Mouse (Mus musculus) neural tube, embryonic 13.5 days (tissue): ENCODE data around the gene AU022252. TPM values are rescaled to one million over a fixed set of nuclear protein-coding genes. Genes with fewer than 3 reads are reported as not detected.

Experiments used
- ATAC-seq: fragments of 200-750 bp; cut with Nextera tagmentation; 2 replicates; pipeline ENCODE4 v1.8.0; 2017; ENCODE audit warnings: low read depth, mild to moderate bottlenecking, moderate TSS enrichment, moderate library complexity
- H3K27ac ChIP-seq: fragments of 300-500 bp; sonication (generic); replicated peaks from 2 replicates; pipeline ENCODE4 v1.5.1; 2015; ENCODE audit warnings: moderate library complexity, mild to moderate bottlenecking, inconsistent platforms
- H3K27me3 ChIP-seq: fragments of 300-500 bp; sonication (generic); 2 replicates; pipeline ENCODE4 v1.6.1; 2015; ENCODE audit warnings: mild to moderate bottlenecking, inconsistent platforms
- H3K36me3 ChIP-seq: fragments of 300-500 bp; sonication (generic); 2 replicates; pipeline ENCODE4 v1.6.1; 2015; ENCODE audit warnings: mild to moderate bottlenecking, inconsistent platforms
- H3K4me1 ChIP-seq: fragments of 300-500 bp; sonication (generic); replicated peaks from 2 replicates; pipeline ENCODE4 v1.6.1; 2015; ENCODE audit warnings: inconsistent platforms
- H3K4me2 ChIP-seq: fragments of 300-500 bp; sonication (generic); 2 replicates; pipeline ENCODE4 v1.6.1; 2015; ENCODE audit warnings: inconsistent platforms, mild to moderate bottlenecking, moderate library complexity
- H3K4me3 ChIP-seq: fragments of 300-500 bp; sonication (generic); 2 replicates; pipeline ENCODE4 v1.5.1; 2015; ENCODE audit warnings: mild to moderate bottlenecking, inconsistent platforms
- H3K9ac ChIP-seq: fragments of 300-500 bp; sonication (generic); 2 replicates; pipeline ENCODE4 v1.6.1; 2015; ENCODE audit warnings: moderate library complexity, mild to moderate bottlenecking, inconsistent platforms
- H3K9me3 ChIP-seq: fragments of 300-500 bp; sonication (generic); 2 replicates; pipeline ENCODE4 v1.6.1; 2016; ENCODE audit warnings: inconsistent platforms
- WGBS: fragments of 180-500 bp; shearing (Covaris S2); methylation state at CpG from one replicate; pipeline ENCODE4 v1.1.7; 2015; 5-methylcytosine and 5-hydroxymethylcytosine counted together
- polyA plus RNA-seq: library from polyadenylated mRNA; unstranded; fragments of >200 nt; fragmentation: Nextera tagmentation; extraction: Ambion mirVana; gene quantifications from 2 replicates; pipeline ENCODE4 v1.2.1, GENCODE M21; 2015

Gene AU022252
- polyA plus RNA-seq, 1 experiment from 2014 or later = 35.4 TPM

DNA sequence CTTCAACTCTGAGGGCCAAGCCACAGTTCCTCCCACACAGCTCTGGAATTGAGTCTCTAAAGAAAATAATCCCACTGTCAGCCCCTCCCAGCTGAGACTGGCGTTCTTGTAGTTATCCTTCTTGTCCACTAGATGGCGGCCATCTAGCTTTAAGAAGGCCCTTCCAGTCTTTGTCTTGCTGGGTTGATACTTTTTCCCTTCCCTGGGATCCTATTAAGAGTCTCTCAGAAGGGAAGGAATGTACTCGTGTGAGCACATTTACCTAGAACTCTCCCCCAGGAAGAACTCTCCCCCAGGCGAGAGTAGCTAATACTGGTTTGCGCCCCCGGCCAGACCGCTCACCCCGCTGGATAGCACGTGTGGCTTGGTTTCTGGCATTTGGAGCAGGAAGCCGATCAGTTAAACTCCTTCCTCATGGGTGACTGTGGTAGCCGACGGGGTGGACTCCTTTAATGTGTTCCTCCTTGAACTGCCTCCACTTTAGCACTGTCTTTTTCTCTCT, 6.7 kb upstream of the AU022252 start:
- H3K9me3 ChIP-seq = no peaks in the 10 kb centered on the region
- ATAC-seq = peak; percentile 41
- H3K27me3 ChIP-seq = no peaks in the 10 kb centered on the region
- H3K4me3 ChIP-seq = no peak overlapping the region
- H3K27ac ChIP-seq = peak overlapping the region; percentile 66
- H3K36me3 ChIP-seq = peaks cover 49% of the 10 kb centered on the region
- H3K4me2 ChIP-seq = no peak overlapping the region
- H3K4me1 ChIP-seq = peaks cover 13% of the 10 kb centered on the region
- WGBS = 52% methylated on average over 12 of the region's 12 CpGs
- no peak overlapping the region for H3K9ac ChIP-seq

DNA sequence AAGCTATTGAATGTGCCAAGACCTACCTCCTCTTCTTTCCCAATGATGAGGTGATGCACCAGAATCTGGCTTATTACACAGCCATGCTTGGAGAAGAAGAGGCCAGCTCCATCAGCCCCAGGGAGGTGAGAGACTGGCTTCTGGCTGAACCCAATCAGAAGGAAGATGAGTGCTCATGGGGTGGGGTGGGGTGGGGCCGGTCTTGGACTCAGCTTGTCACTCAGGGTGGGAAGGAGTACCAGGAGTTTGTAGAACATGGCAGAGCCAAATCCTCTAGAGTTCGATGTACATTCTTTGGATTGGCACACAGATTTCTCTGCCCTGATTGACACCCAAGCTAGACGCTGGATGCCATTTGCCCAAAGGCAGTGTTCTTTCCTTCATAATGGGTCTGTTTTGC, 6.1 kb upstream of the AU022252 start:
- no peak overlapping the region for H3K27ac ChIP-seq
- no peak overlapping the region for H3K4me2 ChIP-seq
- no peaks in the 10 kb centered on the region for H3K9me3 ChIP-seq
- H3K36me3 ChIP-seq = peaks cover 44% of the 10 kb centered on the region
- H3K4me3 ChIP-seq = no peak overlapping the region
- peaks cover 18% of the 10 kb centered on the region for H3K4me1 ChIP-seq
- ATAC-seq = peak; percentile 9; the same call in 1 of the 2 replicates
- 78% methylated on average over 3 of the region's 3 CpGs for WGBS
- H3K27me3 ChIP-seq = no peaks in the 10 kb centered on the region
- no peak overlapping the region for H3K9ac ChIP-seq

- H3K27ac ChIP-seq = no peak overlapping the region
- peaks cover 14% of the 10 kb centered on the region; the same call in 1 of the 2 replicates for H3K36me3 ChIP-seq
- WGBS = 74% methylated on average over 3 of the region's 3 CpGs
- peak overlapping the region; percentile 81 for H3K4me2 ChIP-seq
- H3K27me3 ChIP-seq = no peaks in the 10 kb centered on the region
- H3K9me3 ChIP-seq = no peaks in the 10 kb centered on the region
- peak overlapping the region; percentile 88 for H3K4me3 ChIP-seq
- H3K4me1 ChIP-seq = peaks cover 25% of the 10 kb centered on the region
- ATAC-seq = no peak
- H3K9ac ChIP-seq = peak overlapping the region; percentile 82; the same call in 1 of the 2 replicates
Measured at GRCm38 (mm10) chr4:119234348-119234747, 1.8 kb upstream of the AU022252 start.

- peak overlapping the region; percentile 81 for H3K4me2 ChIP-seq
- no peaks in the 10 kb centered on the region for H3K9me3 ChIP-seq
- H3K27me3 ChIP-seq = no peaks in the 10 kb centered on the region
- under 1% methylated on average over 36 of the region's 36 CpGs for WGBS
- ATAC-seq = peak; percentile 40
- H3K36me3 ChIP-seq = peaks cover 19% of the 10 kb centered on the region
- H3K4me3 ChIP-seq = peak overlapping the region; percentile 88
- H3K27ac ChIP-seq = peak overlapping the region; percentile 61
- peaks cover 24% of the 10 kb centered on the region for H3K4me1 ChIP-seq
- peak overlapping the region; percentile 82 for H3K9ac ChIP-seq
Measured at GRCm38 (mm10) chr4:119233256-119233901, 867 bp upstream of the AU022252 start.

GRCm38 (mm10) chr4:119226751-119227150, 5.8 kb downstream of the AU022252 start:
- Histone ChIP-seq H3K9me3 (no peaks in the 10 kb centered on the region), H3K27ac (no peak overlapping the region), H3K27me3 (no peaks in the 10 kb centered on the region), H3K4me1 (peaks cover 6% of the 10 kb centered on the region), H3K4me3 (no peak overlapping the region), H3K9ac (no peak overlapping the region), H3K36me3 (peaks cover 57% of the 10 kb centered on the region), H3K4me2 (no peak overlapping the region)
- no peak for ATAC-seq
- 95% methylated on average over 11 of the region's 11 CpGs for WGBS

- no peak overlapping the region for H3K4me3 ChIP-seq
- 90% methylated on average over 9 of the region's 9 CpGs for WGBS
- peaks cover 57% of the 10 kb centered on the region for H3K36me3 ChIP-seq
- no peaks in the 10 kb centered on the region for H3K27me3 ChIP-seq
- no peak for ATAC-seq
- H3K27ac ChIP-seq = no peak overlapping the region
- no peak overlapping the region for H3K4me2 ChIP-seq
- no peak overlapping the region for H3K9ac ChIP-seq
- H3K9me3 ChIP-seq = no peaks in the 10 kb centered on the region
- no peaks in the 10 kb centered on the region for H3K4me1 ChIP-seq
Measured at GRCm38 (mm10) chr4:119225719-119226118, 6.8 kb downstream of the AU022252 start.

DNA sequence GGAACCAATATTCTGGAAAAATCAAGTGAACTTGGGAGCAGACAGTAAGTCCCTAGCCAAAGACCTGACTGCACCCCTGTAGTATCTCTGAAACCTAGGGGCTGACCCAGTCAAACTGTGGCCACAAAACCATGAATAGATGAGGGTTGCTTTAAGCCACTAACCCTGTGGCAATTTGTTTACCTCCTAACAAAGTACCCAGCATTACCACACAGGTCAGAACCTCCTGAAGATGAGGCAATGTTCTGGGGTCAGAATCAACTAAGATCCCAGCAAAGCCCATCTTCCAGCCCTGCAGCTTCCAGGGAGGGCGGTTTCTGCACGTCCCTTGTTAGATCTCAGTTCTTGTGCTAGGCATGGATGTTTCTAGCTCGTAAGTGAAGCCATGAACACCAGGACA, 8.0 kb downstream of the AU022252 start:
- H3K36me3 ChIP-seq = peaks cover 57% of the 10 kb centered on the region
- no peak overlapping the region for H3K4me2 ChIP-seq
- ATAC-seq = no peak
- H3K27ac ChIP-seq = no peak overlapping the region
- H3K9me3 ChIP-seq = no peaks in the 10 kb centered on the region
- H3K4me3 ChIP-seq = no peak overlapping the region
- no peaks in the 10 kb centered on the region for H3K27me3 ChIP-seq
- no peak overlapping the region for H3K9ac ChIP-seq
- 96% methylated on average over 3 of the region's 3 CpGs for WGBS
- H3K4me1 ChIP-seq = no peaks in the 10 kb centered on the region

- H3K36me3 ChIP-seq = peaks cover 55% of the 10 kb centered on the region
- no peak overlapping the region for H3K4me2 ChIP-seq
- H3K9ac ChIP-seq = no peak overlapping the region
- H3K4me1 ChIP-seq = no peaks in the 10 kb centered on the region
- no peaks in the 10 kb centered on the region for H3K9me3 ChIP-seq
- WGBS = 97% methylated on average over 1 of the region's 1 CpGs
- H3K27ac ChIP-seq = no peak overlapping the region
- no peaks in the 10 kb centered on the region for H3K27me3 ChIP-seq
- ATAC-seq = no peak
- H3K4me3 ChIP-seq = no peak overlapping the region
Measured at GRCm38 (mm10) chr4:119223696-119224095, 8.8 kb downstream of the AU022252 start.

- Histone ChIP-seq H3K36me3 (0 out of 2 replicates have a peak, but pooled peaks cover 4% of the 10 kb centered on the region), H3K4me2 (no peak within 1 kb of the TSS), H3K27ac (no peak within 1 kb of the TSS), H3K9me3 (no peaks in the 10 kb centered on the region), H3K9ac (no peak within 1 kb of the TSS), H3K4me1 (peaks cover 10% of the 10 kb centered on the region; the same call in 1 of the 2 replicates), H3K4me3 (no peak within 1 kb of the TSS), H3K27me3 (no peaks in the 10 kb centered on the region)
- no peak for ATAC-seq
- WGBS = 14% methylated on average over 11 of the region's 11 CpGs
Measured at GRCm38 (mm10) chr4:119218169-119218568, 14.3 kb downstream of the AU022252 start, which contains the start of gene Tmem269. Gene Tmem269 (minus strand): TSS chr4:119218217.

- no peak for ATAC-seq
- Histone ChIP-seq H3K4me1 (peaks cover 10% of the 10 kb centered on the region; the same call in 1 of the 2 replicates), H3K4me3 (no peak overlapping the region), H3K27ac (no peak overlapping the region), H3K9ac (no peak overlapping the region), H3K27me3 (no peaks in the 10 kb centered on the region), H3K4me2 (no peak overlapping the region), H3K36me3 (no peaks in the 10 kb centered on the region), H3K9me3 (no peaks in the 10 kb centered on the region)
- 73% methylated on average over 8 of the region's 8 CpGs for WGBS
Measured at GRCm38 (mm10) chr4:119216667-119217066, 15.8 kb downstream of the AU022252 start.

GRCm38 (mm10) chr4:119204672-119205071, 27.8 kb downstream of the AU022252 start:
- Histone ChIP-seq H3K4me1 (peaks cover 13% of the 10 kb centered on the region), H3K4me2 (no peak overlapping the region), H3K4me3 (no peak overlapping the region), H3K9me3 (no peaks in the 10 kb centered on the region), H3K9ac (no peak overlapping the region), H3K27me3 (no peaks in the 10 kb centered on the region), H3K27ac (no peak overlapping the region), H3K36me3 (peaks cover 24% of the 10 kb centered on the region)
- peak; percentile 74; the same call in 1 of the 2 replicates for ATAC-seq
- 17% methylated on average over 8 of the region's 8 CpGs for WGBS

GRCm38 (mm10) chr4:119198105-119198504, 34.4 kb downstream of the AU022252 start:
- Histone ChIP-seq H3K27me3 (no peaks in the 10 kb centered on the region), H3K4me3 (no peak overlapping the region), H3K27ac (no peak overlapping the region), H3K36me3 (peaks cover 35% of the 10 kb centered on the region), H3K9ac (no peak overlapping the region), H3K9me3 (no peaks in the 10 kb centered on the region), H3K4me1 (peaks cover 31% of the 10 kb centered on the region), H3K4me2 (0 out of 2 replicates have a peak overlapping the region, but pooled peaks have one; percentile 70)
- no peak for ATAC-seq
- 82% methylated on average over 6 of the region's 6 CpGs for WGBS
